Mouse (Mus musculus) embryonic facial prominence, embryonic 14.5 days (tissue): ENCODE measurements at regions not wholly inside any gene's neighbourhood (a gene's known extent, or its start where the extent isn't known, plus 50 kb on each side); places are given as distances from the start of the nearest gene placed in this dataset.

Experiments used
- ATAC-seq: fragments of 200-750 bp; cut with Nextera tagmentation; 2 replicates; pipeline ENCODE4 v1.8.0; 2017; ENCODE audit warnings: low read depth, moderate number of reproducible peaks, moderate TSS enrichment
- DNase-seq: peaks from one replicate; pipeline ENCODE4 v3.0.0-alpha.2; 2015; ENCODE audit warnings: low spot score
- H3K27ac ChIP-seq: fragments of 300-500 bp; sonication (generic); replicated peaks from 2 replicates; pipeline ENCODE4 v1.5.1; 2014; ENCODE audit warnings: low read depth, mild to moderate bottlenecking, low read length, moderate library complexity
- H3K27me3 ChIP-seq: fragments of 300-500 bp; sonication (generic); replicated peaks from 2 replicates; pipeline ENCODE4 v1.6.1; 2014; ENCODE audit warnings: low read length; ENCODE audit not compliant: control insufficient read depth, insufficient read depth
- H3K36me3 ChIP-seq: fragments of 300-500 bp; sonication (generic); 2 replicates; pipeline ENCODE4 v1.6.1; 2014; ENCODE audit warnings: low read length, mixed read lengths; ENCODE audit not compliant: control insufficient read depth, insufficient read depth
- H3K4me1 ChIP-seq: fragments of 300-500 bp; sonication (generic); 2 replicates; pipeline ENCODE4 v1.6.1; 2014; ENCODE audit warnings: antibody characterized with exemption, low read length; ENCODE audit not compliant: control insufficient read depth, insufficient read depth
- H3K4me2 ChIP-seq: fragments of 300-500 bp; sonication (generic); 2 replicates; pipeline ENCODE4 v1.6.1; 2014; ENCODE audit warnings: low read depth, mild to moderate bottlenecking, low read length, moderate library complexity, mixed read lengths
- H3K4me3 ChIP-seq: fragments of 300-500 bp; sonication (generic); 2 replicates; pipeline ENCODE4 v1.5.1; 2014; ENCODE audit warnings: low read depth, mild to moderate bottlenecking, low read length
- H3K9ac ChIP-seq: fragments of 300-500 bp; sonication (generic); 2 replicates; pipeline ENCODE4 v1.6.1; 2014; ENCODE audit warnings: low read depth, mild to moderate bottlenecking, low read length, moderate library complexity, mixed read lengths
- H3K9me3 ChIP-seq: fragments of 300-500 bp; sonication (generic); 2 replicates; pipeline ENCODE4 v1.6.1; 2016; ENCODE audit warnings: low read length; ENCODE audit not compliant: control insufficient read depth
- WGBS: fragments of 180-500 bp; shearing (Covaris S2); extraction: QIAGEN DNeasy Blood & Tissue Kit; methylation state at CpG from one replicate; pipeline ENCODE4 v1.1.7; 2014; 5-methylcytosine and 5-hydroxymethylcytosine counted together

DNA sequence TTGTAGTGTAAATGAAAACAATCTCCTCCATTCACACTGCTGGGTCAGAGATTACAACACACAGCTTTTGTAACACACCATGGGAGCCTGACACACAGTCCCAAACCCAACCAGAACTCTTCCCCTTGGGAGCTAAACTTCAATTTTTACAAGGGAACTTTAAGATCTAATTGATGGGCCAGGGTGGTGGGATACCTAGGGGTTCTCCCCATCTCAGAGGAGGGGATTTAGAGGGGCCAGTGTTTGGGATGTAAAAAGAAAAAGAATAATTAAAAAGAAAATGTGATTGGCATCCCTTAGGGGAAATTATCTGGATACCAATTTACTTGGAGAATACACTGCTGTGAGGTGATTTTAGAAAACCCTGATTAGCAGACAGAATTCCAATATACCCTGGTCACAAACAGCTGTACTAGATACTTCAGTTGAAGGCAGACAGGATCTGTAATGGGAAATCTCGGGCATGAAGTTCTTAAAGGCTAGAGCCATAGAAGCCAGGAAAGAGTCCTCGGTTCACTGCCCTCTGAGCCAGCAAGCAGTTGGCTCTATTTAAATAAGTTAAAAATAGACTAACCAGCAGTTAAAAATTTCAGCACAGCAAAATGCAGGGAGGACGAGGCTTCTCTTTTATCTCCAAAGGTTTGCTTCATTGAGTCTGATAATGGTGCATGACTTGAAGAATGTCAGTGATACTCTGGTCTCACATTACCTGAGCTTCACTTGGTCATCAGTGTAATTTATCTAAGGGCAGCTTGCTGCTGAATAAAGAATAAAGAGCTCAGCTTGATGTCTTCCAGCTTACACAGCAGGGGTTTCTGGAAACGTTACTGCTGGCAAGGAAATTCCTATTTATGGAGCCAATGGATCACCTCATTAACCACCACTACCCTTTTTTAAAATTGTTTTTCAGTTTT lies 864.6 kb downstream of the Jrkl start:
- Histone ChIP-seq H3K9me3 (no peaks in the 10 kb centered on the region), H3K36me3 (no peaks in the 10 kb centered on the region), H3K9ac (no peak overlapping the region), H3K4me2 (no peak overlapping the region), H3K4me1 (no peaks in the 10 kb centered on the region), H3K27ac (no peak overlapping the region), H3K27me3 (no peaks in the 10 kb centered on the region), H3K4me3 (no peak overlapping the region)
- DNase-seq (peak; percentile 4), ATAC-seq (no peak)
- WGBS, result 13% methylated on average over 4 of the region's 4 CpGs

DNA sequence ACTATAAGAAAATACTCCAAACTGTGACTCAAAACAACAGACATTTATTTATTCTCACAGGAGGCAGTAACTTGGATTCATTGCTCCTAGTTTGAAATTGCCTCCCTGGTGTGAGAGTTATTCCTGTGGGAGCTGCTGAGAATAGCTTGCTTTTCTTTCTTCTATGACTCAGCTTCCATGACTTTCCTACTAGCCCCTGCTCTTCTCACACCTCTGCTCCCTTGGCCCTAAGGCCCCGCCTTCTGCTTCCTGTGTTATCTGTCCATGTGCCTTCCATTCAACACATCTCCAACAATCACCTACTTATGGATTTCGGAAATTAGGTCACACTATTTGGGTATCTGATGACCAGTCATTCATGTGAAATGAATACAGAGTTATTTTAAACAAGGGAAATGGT lies 865.6 kb downstream of the Jrkl start:
- H3K9me3 ChIP-seq, result no peaks in the 10 kb centered on the region
- H3K36me3 ChIP-seq, result no peaks in the 10 kb centered on the region

DNA sequence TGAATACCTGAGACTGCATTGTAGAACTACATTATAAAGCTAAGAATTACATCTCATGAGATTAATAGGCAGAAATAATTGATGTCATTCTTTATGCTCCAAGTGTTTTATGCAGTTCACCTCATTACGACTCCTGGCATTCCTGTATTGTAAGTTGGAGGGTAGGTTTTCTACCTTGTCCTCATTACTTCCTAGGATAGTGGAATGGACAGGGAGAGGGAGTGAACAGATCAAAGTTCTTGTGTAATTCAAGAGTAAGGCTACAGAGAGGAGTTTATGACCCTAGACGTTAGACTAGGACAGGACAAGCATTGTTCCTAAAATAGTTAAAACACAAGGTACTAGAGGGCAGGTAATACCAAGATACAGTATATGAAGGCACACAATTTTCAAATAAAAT lies 901.3 kb downstream of the Jrkl start:
- Histone ChIP-seq H3K9me3 (no peaks in the 10 kb centered on the region), H3K36me3 (no peaks in the 10 kb centered on the region), H3K27me3 (no peaks in the 10 kb centered on the region), H3K9ac (no peak overlapping the region), H3K4me1 (no peaks in the 10 kb centered on the region), H3K4me3 (no peak overlapping the region), H3K27ac (no peak overlapping the region), H3K4me2 (no peak overlapping the region)
- 65% methylated on average over 2 of the region's 2 CpGs for WGBS
- no peak for DNase-seq
- no peak for ATAC-seq

More for the DNA sequence above, 865.6 kb downstream of the Jrkl start:
- no peak overlapping the region for H3K4me3 ChIP-seq
- no peaks in the 10 kb centered on the region for H3K4me1 ChIP-seq
- DNase-seq (peak; percentile 1), ATAC-seq (no peak)
- H3K27me3 ChIP-seq, result no peaks in the 10 kb centered on the region
- no peak overlapping the region for H3K9ac ChIP-seq
- 64% methylated on average over 2 of the region's 2 CpGs for WGBS
- H3K27ac ChIP-seq, result no peak overlapping the region
- H3K4me2 ChIP-seq, result no peak overlapping the region

DNA sequence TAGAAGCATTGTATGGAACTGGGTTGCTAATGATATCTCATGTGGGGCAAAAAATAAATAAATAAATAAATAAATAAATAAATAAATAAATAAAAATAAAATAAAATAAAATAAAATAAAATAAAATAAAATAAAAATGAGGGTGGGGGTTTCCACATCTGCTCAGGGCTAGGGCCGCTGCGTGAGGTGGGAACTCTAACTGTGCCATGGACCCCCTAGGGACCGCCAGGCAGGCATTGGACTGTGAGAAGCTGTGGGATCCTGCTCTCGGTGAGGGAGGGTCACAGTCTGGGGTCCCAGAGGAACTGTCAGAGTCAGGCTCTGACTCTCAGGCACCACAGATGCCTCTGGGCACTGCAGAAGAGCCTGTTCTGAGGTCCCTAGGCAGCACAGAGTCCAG lies 904.2 kb downstream of the Jrkl start:
- Histone ChIP-seq H3K4me1 (no peaks in the 10 kb centered on the region), H3K9ac (no peak overlapping the region), H3K4me2 (no peak overlapping the region), H3K27ac (no peak overlapping the region), H3K36me3 (no peaks in the 10 kb centered on the region), H3K9me3 (no peaks in the 10 kb centered on the region), H3K27me3 (no peaks in the 10 kb centered on the region), H3K4me3 (no peak overlapping the region)
- no peak for DNase-seq
- no peak for ATAC-seq
- 69% methylated on average over 4 of the region's 4 CpGs for WGBS

DNA sequence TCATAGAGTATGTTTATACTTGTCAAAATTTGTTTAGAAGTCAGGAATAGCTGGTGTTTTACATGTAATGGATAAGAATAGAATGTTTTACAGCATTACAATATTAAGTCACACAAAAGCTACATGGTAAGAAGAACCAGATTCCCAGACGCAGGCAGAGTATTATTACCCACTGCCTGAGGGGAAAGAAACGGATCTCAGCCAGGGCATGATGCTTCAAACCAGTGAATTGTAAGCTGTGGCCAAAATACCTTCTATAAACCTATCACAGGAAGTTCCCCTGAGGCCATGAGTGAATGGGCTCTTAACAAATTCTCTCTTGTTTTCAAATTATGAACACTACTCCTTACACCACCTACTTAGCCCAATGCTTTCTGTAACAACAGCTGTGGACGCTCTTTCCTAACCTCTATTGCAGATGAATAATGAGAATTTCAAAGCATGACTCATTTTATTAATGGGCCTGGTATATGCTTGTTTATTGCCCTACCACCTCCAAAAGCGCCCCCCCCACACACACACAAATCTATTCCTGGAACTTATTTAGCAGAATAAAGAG lies 932.0 kb downstream of the Jrkl start:
- no peak overlapping the region for H3K27ac ChIP-seq
- 51% methylated on average over 4 of the region's 4 CpGs for WGBS
- H3K36me3 ChIP-seq, result no peaks in the 10 kb centered on the region
- no peak overlapping the region for H3K9ac ChIP-seq
- ATAC-seq (no peak), DNase-seq (peak; percentile 5)
- H3K4me2 ChIP-seq, result no peak overlapping the region
- H3K4me1 ChIP-seq, result no peaks in the 10 kb centered on the region
- H3K27me3 ChIP-seq, result no peaks in the 10 kb centered on the region
- no peak overlapping the region for H3K4me3 ChIP-seq
- no peaks in the 10 kb centered on the region for H3K9me3 ChIP-seq

DNA sequence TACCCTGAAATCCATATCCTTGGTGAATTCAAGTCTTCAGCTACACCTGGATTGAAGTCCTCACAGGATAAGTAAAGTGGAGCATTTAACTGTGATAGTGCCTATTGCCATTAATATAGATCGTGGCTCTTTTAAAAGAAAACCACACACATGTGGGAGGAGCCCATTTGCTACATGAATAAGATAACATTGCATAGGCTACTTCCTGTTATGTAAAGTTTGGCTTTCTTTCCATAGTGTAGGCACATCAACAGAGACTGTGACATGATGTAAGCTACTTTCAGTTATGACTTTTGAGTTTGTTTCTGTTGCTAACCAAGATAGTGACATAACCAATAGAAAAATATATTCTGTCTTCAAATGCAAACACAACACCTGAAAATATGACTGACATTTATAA lies 932.6 kb downstream of the Jrkl start:
- Histone ChIP-seq H3K27ac (no peak overlapping the region), H3K4me3 (no peak overlapping the region), H3K9ac (no peak overlapping the region), H3K27me3 (no peaks in the 10 kb centered on the region), H3K4me2 (no peak overlapping the region), H3K9me3 (no peaks in the 10 kb centered on the region), H3K4me1 (no peaks in the 10 kb centered on the region), H3K36me3 (no peaks in the 10 kb centered on the region)
- DNase-seq (no peak), ATAC-seq (no peak)
- WGBS, result 76% methylated on average over 1 of the region's 1 CpGs
